Mouse (Mus musculus): Measurements from ENCODE around the gene Mpdz.

DNA sequence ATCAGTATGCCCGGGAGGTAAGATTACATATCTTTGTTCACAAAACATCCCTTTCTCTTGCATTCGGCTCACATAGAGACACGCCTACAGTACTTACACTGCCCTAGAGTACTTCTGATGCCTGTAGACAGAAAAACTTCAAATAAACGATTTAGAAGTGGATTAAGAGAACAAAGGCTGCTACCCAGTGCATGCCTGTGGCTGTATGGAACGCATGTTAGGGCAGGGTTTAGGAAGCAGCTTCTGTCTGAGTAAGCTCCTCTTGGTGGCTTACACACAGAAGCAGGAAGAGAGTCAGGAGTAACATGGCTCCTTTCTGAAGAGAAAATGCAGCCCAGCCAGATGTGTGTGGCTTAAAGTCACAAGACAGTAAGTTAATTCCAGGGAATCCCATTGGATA lies 206.4 kb downstream of the Mpdz start:
- TF ChIP-seq CTCF (IDR thresholded peaks at IDR 0.05; ENCODE audit: low read depth, low read length): no peak
- TF ChIP-seq GATA2 (IDR thresholded peaks at IDR 0.05; ENCODE audit: borderline replicate concordance, low read depth, low read length): no peak

All from G1E (cell line).